ENCODE assay signal across 8 mouse cellular contexts in the genomic region with DNA sequence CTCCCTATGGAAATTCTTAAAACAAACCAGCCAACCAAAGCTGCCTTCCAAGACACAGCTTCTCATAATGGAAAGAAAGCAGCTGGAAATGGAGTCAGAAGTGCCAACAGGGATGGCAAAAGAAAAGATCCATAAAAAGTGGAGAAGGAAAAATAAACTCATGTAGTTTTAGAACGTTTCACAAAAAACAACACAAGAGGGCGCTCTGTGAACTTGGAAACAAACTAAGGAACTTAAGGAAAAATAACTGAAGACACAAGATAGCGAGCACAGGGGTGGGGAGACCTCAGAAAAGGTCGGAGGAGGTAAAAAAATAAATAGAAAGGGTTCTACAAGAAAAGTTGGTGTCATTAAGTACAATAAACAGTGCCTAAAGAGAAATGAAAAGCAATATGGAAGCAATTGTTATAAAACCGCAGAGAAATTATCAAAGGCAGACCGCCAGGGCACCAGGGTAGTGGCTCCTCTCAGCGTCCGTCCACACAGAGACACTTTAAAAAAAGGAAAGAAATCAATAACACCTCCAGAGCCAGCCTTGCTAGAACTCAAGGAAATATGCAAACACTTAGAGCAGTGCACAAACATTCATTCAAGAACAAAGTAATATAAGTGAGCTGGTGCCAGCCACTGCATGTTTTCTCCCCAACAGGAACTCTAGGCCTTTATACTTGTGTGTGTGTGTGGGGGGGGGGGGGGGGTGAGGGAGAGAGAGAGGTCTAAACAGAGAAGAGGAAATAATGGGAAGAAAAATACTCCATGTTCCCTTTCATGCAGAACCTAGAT. TPM values are rescaled to one million over a fixed set of nuclear protein-coding genes. Genes with fewer than 3 reads are reported as not detected.
DNase-seq lines count a peak whose midpoint lies in the region; ATAC-seq lines count a peak whose summit lies in the region.

No protein-coding gene starts in this region.

- peak; percentile 65 for DNase-seq in hindbrain, embryonic 14.5 days (ENCODE audit: low spot score)
- no peak for DNase-seq in hindbrain, embryonic 10.5 days (ENCODE audit: low spot score)
- DNase-seq in right cerebral cortex, postnatal 14 days, result peak; percentile 13
- no peak for DNase-seq in right cerebral cortex, postnatal 25 days
- peak; percentile 50 to 54 for DNase-seq in cerebellum, postnatal 14 days
- peak; percentile 30 for DNase-seq in naive thymus-derived CD4-positive, alpha-beta T cell, adult 2 months (ENCODE audit: low read depth)
- no peak for DNase-seq in forebrain, embryonic 10.5 days (ENCODE audit: extremely low spot score, low spot score)

- H3K4me1 ChIP-seq in hindbrain, embryonic 14.5 days (replicated peaks; ENCODE audit: control insufficient read depth, insufficient read depth, low read length), result 0 out of 2 replicates have a peak, but pooled peaks cover 4% of the 10 kb centered on the region
- peaks cover 15% of the 10 kb centered on the region for H3K4me1 ChIP-seq in hindbrain, embryonic 10.5 days (replicated peaks)
- peaks cover 13% of the 10 kb centered on the region for H3K4me1 ChIP-seq in forebrain, embryonic 10.5 days

- H3K27me3 ChIP-seq in hindbrain, embryonic 14.5 days (ENCODE audit: control insufficient read depth, insufficient read depth, low read length), result no peaks in the 10 kb centered on the region
- no peaks in the 10 kb centered on the region for H3K27me3 ChIP-seq in hindbrain, embryonic 10.5 days (ENCODE audit: insufficient read depth, poor library complexity, severe bottlenecking)
- no peaks in the 10 kb centered on the region for H3K27me3 ChIP-seq in forebrain, embryonic 10.5 days (ENCODE audit: poor library complexity, severe bottlenecking)

- no peak for ATAC-seq in hindbrain, embryonic 14.5 days (ENCODE audit: low FRiP score)
- no peak for ATAC-seq in frontal cortex, adult (ENCODE audit: low TSS enrichment)

- no peak overlapping the region for H3K4me2 ChIP-seq in hindbrain, embryonic 14.5 days (replicated peaks)

- no peak overlapping the region for H3K4me3 ChIP-seq in hindbrain, embryonic 14.5 days (replicated peaks; ENCODE audit: low read length)
- no peak overlapping the region for H3K4me3 ChIP-seq in hindbrain, embryonic 10.5 days
- H3K4me3 ChIP-seq in forebrain, embryonic 10.5 days, result no peak overlapping the region

- no peaks in the 10 kb centered on the region for H3K9me3 ChIP-seq in hindbrain, embryonic 14.5 days (ENCODE audit: control insufficient read depth, low read length)
- H3K9me3 ChIP-seq in hindbrain, embryonic 10.5 days, result no peaks in the 10 kb centered on the region
- no peaks in the 10 kb centered on the region for H3K9me3 ChIP-seq in forebrain, embryonic 10.5 days

- no peak overlapping the region for H3K9ac ChIP-seq in hindbrain, embryonic 14.5 days

- no peaks in the 10 kb centered on the region for H3K36me3 ChIP-seq in hindbrain, embryonic 14.5 days (replicated peaks; ENCODE audit: control insufficient read depth, insufficient read depth)
- no peaks in the 10 kb centered on the region for H3K36me3 ChIP-seq in hindbrain, embryonic 10.5 days
- no peaks in the 10 kb centered on the region for H3K36me3 ChIP-seq in forebrain, embryonic 10.5 days (replicated peaks)

- 51% methylated on average over 8 of the region's 8 CpGs for WGBS in hindbrain, embryonic 14.5 days
- 50% methylated on average over 8 of the region's 8 CpGs for WGBS in hindbrain, embryonic 10.5 days
- WGBS in forebrain, embryonic 10.5 days, result 56% methylated on average over 8 of the region's 8 CpGs

- no peak overlapping the region for H3K27ac ChIP-seq in hindbrain, embryonic 14.5 days
- no peak overlapping the region for H3K27ac ChIP-seq in hindbrain, embryonic 10.5 days
- no peak overlapping the region for H3K27ac ChIP-seq in forebrain, embryonic 10.5 days

RNA-seq across cellular contexts. Expression of a gene that starts 48.1 kb away (rescaled TPM):
- polyA plus RNA-seq in hindbrain, embryonic 14.5 days (2014; fragmentation: Nextera tagmentation; extraction: Ambion mirVana), result 19.6 and 19.8 TPM in 2 replicates
- polyA plus RNA-seq in hindbrain, embryonic 10.5 days (2016; fragmentation: Nextera tagmentation; extraction: Ambion mirVana), result 13.8 and 14.4 TPM in 2 replicates
- polyA plus RNA-seq in forebrain, embryonic 10.5 days (2016; fragmentation: Nextera tagmentation; extraction: Ambion mirVana), result 14.0 and 15.0 TPM in 2 replicates

Comparison
In these comparisons a context has a peak if more than half of its experiments do, and no peak if none do; other contexts are left out.
1. DNase-seq: peak in hindbrain, embryonic 14.5 days (single experiment), right cerebral cortex, postnatal 14 days (single experiment), cerebellum, postnatal 14 days (2 of 2) and naive thymus-derived CD4-positive, alpha-beta T cell, adult 2 months (single experiment); none in hindbrain, embryonic 10.5 days (single experiment), right cerebral cortex, postnatal 25 days (single experiment) and forebrain, embryonic 10.5 days (single experiment).